Mouse (Mus musculus) thymus, postnatal 10 days (tissue): ENCODE data around the gene Tubgcp2.

Experiments
- DNase-seq, 2 experiments: peaks; one replicate each; pipeline ENCODE4 v3.0.0; 2021; ENCODE audit warnings: low spot score in 2 of 2

Gene Tubgcp2

GRCm38 (mm10) chr7:139946032-139946431, 90.4 kb downstream of the Tubgcp2 start:
- DNase-seq = no peak
